Mouse (Mus musculus) ES-Bruce4 (cell line): ENCODE data around the gene Sh3bp4. TPM values are rescaled to one million over a fixed set of nuclear protein-coding genes. Genes with fewer than 3 reads are reported as not detected.

ENCODE experiments used
- H3K27ac ChIP-seq: 2 replicates; pipeline ENCODE4 v1.5.1; 2012; ENCODE audit warnings: low read length, inconsistent platforms; ENCODE audit not compliant: insufficient read depth
- H3K27me3 ChIP-seq: 2 replicates; pipeline ENCODE4 v1.6.1; 2012; ENCODE audit warnings: mild to moderate bottlenecking, low read length, inconsistent platforms; ENCODE audit not compliant: control insufficient read depth, poor library complexity, insufficient read depth, severe bottlenecking
- H3K36me3 ChIP-seq: 2 replicates; pipeline ENCODE4 v1.6.1; 2012; ENCODE audit warnings: inconsistent platforms, mild to moderate bottlenecking, low read length, moderate library complexity; ENCODE audit not compliant: control insufficient read depth, poor library complexity, insufficient read depth, severe bottlenecking
- H3K4me1 ChIP-seq: one replicate; pipeline ENCODE4 v1.8.1; 2011; ENCODE audit warnings: low read length; ENCODE audit not compliant: control insufficient read depth, insufficient read depth
- H3K4me3 ChIP-seq: 2 replicates; pipeline ENCODE4 v1.5.1; 2011; ENCODE audit warnings: low read depth, mild to moderate bottlenecking, low read length
- H3K9ac ChIP-seq: 2 replicates; pipeline ENCODE4 v1.6.1; 2012; ENCODE audit warnings: low read depth, mild to moderate bottlenecking, inconsistent platforms; ENCODE audit not compliant: poor library complexity, severe bottlenecking
- H3K9me3 ChIP-seq: replicated peaks from 2 replicates; pipeline ENCODE4 v1.6.1; 2012; ENCODE audit warnings: mild to moderate bottlenecking, low read length, inconsistent platforms; ENCODE audit not compliant: control insufficient read depth, poor library complexity, insufficient read depth, severe bottlenecking
- CTCF ChIP-seq: IDR thresholded peaks from one replicate; pipeline ENCODE4 v1.8.1; 2011; ENCODE audit warnings: low read depth, low read length
- EP300 ChIP-seq: IDR thresholded peaks from 2 replicates; pipeline ENCODE4 v1.6.1; 2011; ENCODE audit warnings: low read depth, low read length; ENCODE audit not compliant: insufficient read depth
- POLR2A ChIP-seq: IDR thresholded peaks from one replicate; pipeline ENCODE4 v1.8.1; 2011; ENCODE audit warnings: low read length; ENCODE audit not compliant: insufficient read depth
- polyA plus RNA-seq: library from polyadenylated mRNA; stranded (reverse); fragments of >200 nt; gene quantifications from 2 replicates; pipeline ENCODE4 v1.2.4, GENCODE M21; 2011; ENCODE audit warnings: low read depth; ENCODE audit not compliant: missing spikeins, insufficient read depth, insufficient read length

Sh3bp4 gene
- polyA plus RNA-seq, 1 experiment, result 32.1 TPM

GRCm38 (mm10) chr1:89042956-89043355 lies 27.3 kb upstream of the Sh3bp4 start:
- H3K27ac ChIP-seq, result no peak overlapping the region

GRCm38 (mm10) chr1:89045403-89045802 lies 24.8 kb upstream of the Sh3bp4 start:
- no peak for TF ChIP-seq POLR2A
- no peak for TF ChIP-seq EP300
- Histone ChIP-seq H3K27ac (no peak overlapping the region), H3K4me3 (no peak overlapping the region), H3K27me3 (no peaks in the 10 kb centered on the region), H3K9ac (no peak overlapping the region), H3K4me1 (no peaks in the 10 kb centered on the region), H3K36me3 (no peaks in the 10 kb centered on the region), H3K9me3 (no peaks in the 10 kb centered on the region)

More at GRCm38 (mm10) chr1:89042956-89043355, 27.3 kb upstream of the Sh3bp4 start:
- H3K9ac ChIP-seq, result no peak overlapping the region
- no peaks in the 10 kb centered on the region for H3K36me3 ChIP-seq
- TF ChIP-seq CTCF (no peak), EP300 (no peak), POLR2A (no peak)
- no peaks in the 10 kb centered on the region for H3K9me3 ChIP-seq
- H3K27me3 ChIP-seq, result no peaks in the 10 kb centered on the region
- H3K4me1 ChIP-seq, result no peaks in the 10 kb centered on the region
- H3K4me3 ChIP-seq, result no peak overlapping the region

GRCm38 (mm10) chr1:89049506-89049905 lies 20.7 kb upstream of the Sh3bp4 start:
- H3K27ac ChIP-seq, result no peak overlapping the region
- no peaks in the 10 kb centered on the region for H3K4me1 ChIP-seq
- no peaks in the 10 kb centered on the region for H3K27me3 ChIP-seq
- TF ChIP-seq EP300 (no peak), CTCF (no peak), POLR2A (no peak)
- H3K9ac ChIP-seq, result no peak overlapping the region
- H3K36me3 ChIP-seq, result no peaks in the 10 kb centered on the region
- no peaks in the 10 kb centered on the region for H3K9me3 ChIP-seq
- no peak overlapping the region for H3K4me3 ChIP-seq

GRCm38 (mm10) chr1:89056175-89056574 lies 14.0 kb upstream of the Sh3bp4 start:
- Histone ChIP-seq H3K9me3 (peaks cover 3% of the 10 kb centered on the region), H3K36me3 (no peaks in the 10 kb centered on the region), H3K4me3 (no peak overlapping the region), H3K4me1 (no peaks in the 10 kb centered on the region), H3K27me3 (no peaks in the 10 kb centered on the region), H3K9ac (no peak overlapping the region), H3K27ac (no peak overlapping the region)
- no peak for TF ChIP-seq CTCF
- no peak for TF ChIP-seq EP300
- TF ChIP-seq POLR2A, result no peak

GRCm38 (mm10) chr1:89057430-89057829 lies 12.8 kb upstream of the Sh3bp4 start:
- no peak overlapping the region for H3K4me3 ChIP-seq
- no peaks in the 10 kb centered on the region for H3K27me3 ChIP-seq
- TF ChIP-seq EP300 (no peak), POLR2A (no peak), CTCF (no peak)
- H3K9me3 ChIP-seq, result peaks cover 8% of the 10 kb centered on the region
- H3K36me3 ChIP-seq, result no peaks in the 10 kb centered on the region
- H3K4me1 ChIP-seq, result no peaks in the 10 kb centered on the region
- no peak overlapping the region for H3K9ac ChIP-seq
- H3K27ac ChIP-seq, result no peak overlapping the region

- H3K36me3 ChIP-seq, result no peaks in the 10 kb centered on the region
- no peak overlapping the region for H3K9ac ChIP-seq
- TF ChIP-seq CTCF (no peak), POLR2A (no peak), EP300 (no peak)
- peaks cover 8% of the 10 kb centered on the region for H3K9me3 ChIP-seq
- no peaks in the 10 kb centered on the region for H3K27me3 ChIP-seq
- no peak overlapping the region for H3K27ac ChIP-seq
- H3K4me3 ChIP-seq, result no peak overlapping the region
- no peaks in the 10 kb centered on the region for H3K4me1 ChIP-seq
Measured at GRCm38 (mm10) chr1:89058011-89058410, 12.2 kb upstream of the Sh3bp4 start.
